Mouse (Mus musculus) embryonic facial prominence, embryonic 12.5 days (tissue): ENCODE measurements at regions not wholly inside any gene's neighbourhood (a gene's known extent, or its start where the extent isn't known, plus 50 kb on each side); places are given as distances from the start of the nearest gene placed in this dataset.

ENCODE experiments used
- ATAC-seq: fragments of 200-750 bp; cut with Nextera tagmentation; 2 replicates; pipeline ENCODE4 v1.8.0; 2017; ENCODE audit not compliant: insufficient number of reproducible peaks, insufficient read depth, low FRiP score, low TSS enrichment
- H3K27ac ChIP-seq: fragments of 300-500 bp; sonication (generic); 2 replicates; pipeline ENCODE4 v1.5.1; 2016; ENCODE audit warnings: mild to moderate bottlenecking
- H3K27me3 ChIP-seq: fragments of 300-500 bp; sonication (generic); 2 replicates; pipeline ENCODE4 v1.6.1; 2016; ENCODE audit warnings: mild to moderate bottlenecking, moderate library complexity
- H3K36me3 ChIP-seq: fragments of 300-500 bp; sonication (generic); 2 replicates; pipeline ENCODE4 v1.6.1; 2016; ENCODE audit warnings: mild to moderate bottlenecking
- H3K4me1 ChIP-seq: fragments of 300-500 bp; sonication (generic); 2 replicates; pipeline ENCODE4 v1.6.1; 2016
- H3K4me2 ChIP-seq: fragments of 300-500 bp; sonication (generic); replicated peaks from 2 replicates; pipeline ENCODE4 v1.6.1; 2016; ENCODE audit warnings: mild to moderate bottlenecking, moderate library complexity
- H3K4me3 ChIP-seq: fragments of 300-500 bp; sonication (generic); 2 replicates; pipeline ENCODE4 v1.5.1; 2016; ENCODE audit warnings: mild to moderate bottlenecking
- H3K9ac ChIP-seq: fragments of 300-500 bp; sonication (generic); 2 replicates; pipeline ENCODE4 v1.6.1; 2016; ENCODE audit warnings: mild to moderate bottlenecking, moderate library complexity
- H3K9me3 ChIP-seq: fragments of 300-500 bp; sonication (generic); 2 replicates; pipeline ENCODE4 v1.6.1; 2016; ENCODE audit warnings: mild to moderate bottlenecking, moderate library complexity
- WGBS: fragments of 180-500 bp; shearing (Covaris S2); methylation state at CpG from one replicate; pipeline ENCODE4 v1.1.7; 2016; 5-methylcytosine and 5-hydroxymethylcytosine counted together

DNA sequence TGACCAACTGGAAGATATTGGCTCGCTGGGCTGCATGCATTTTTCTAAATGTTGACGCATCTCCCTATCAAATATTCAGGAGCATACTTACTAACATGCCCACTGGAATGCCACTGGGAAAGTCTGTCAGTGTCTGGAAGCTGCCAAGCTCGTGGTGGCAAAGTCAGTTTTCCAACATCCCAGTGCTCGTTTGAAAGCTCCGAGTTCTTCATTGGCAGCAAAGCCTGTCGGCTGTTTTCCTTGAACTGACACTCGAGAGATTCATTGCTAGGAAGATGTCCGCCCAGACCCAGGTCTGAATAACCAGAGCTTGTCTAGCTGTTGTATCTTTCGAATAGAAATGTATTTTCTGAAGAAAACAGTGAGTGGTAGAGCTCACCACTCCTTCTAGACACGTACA lies 72.1 kb downstream of the Fam43a start:
- WGBS: 86% methylated on average over 10 of the region's 10 CpGs
- H3K4me3 ChIP-seq: no peak overlapping the region
- H3K4me2 ChIP-seq: no peak overlapping the region

DNA sequence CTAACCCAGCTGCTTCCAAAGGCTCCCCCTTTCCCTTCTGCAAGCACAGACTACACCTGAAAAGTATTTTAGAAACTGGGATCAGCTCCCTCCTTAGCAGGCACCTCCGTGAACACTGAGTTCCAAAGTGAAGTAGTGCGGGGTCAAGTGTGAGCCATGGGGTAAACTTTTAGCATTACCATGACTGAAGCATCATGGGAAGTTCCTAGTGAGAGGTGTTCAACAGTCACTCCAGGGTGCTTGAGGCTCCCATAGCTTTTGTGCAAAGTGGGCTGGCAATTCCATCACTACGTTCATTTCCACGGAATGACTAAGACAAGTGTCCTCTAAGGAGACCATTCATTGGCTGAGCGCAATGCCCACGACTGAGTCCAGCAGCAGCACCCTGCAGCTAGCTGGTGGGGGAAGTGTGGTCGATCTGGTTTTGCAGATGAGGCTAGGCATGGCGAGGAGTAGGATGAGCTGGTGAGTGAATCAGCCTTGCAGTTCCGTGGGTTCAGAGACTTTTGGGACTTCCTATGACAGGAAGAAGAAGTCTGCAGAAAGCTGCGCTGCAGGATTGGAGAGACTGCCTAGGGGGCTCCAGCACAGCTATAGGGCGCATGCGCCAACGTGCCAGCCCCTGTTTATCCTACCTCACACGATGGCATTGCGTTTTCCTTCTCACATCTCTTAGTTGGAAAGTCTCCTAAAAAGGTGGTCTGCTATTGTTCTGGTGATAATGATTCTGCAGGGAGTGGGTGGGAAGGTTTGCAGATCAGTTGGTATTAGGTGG lies 73.4 kb downstream of the Fam43a start:
- no peak overlapping the region for H3K4me3 ChIP-seq
- H3K4me2 ChIP-seq: no peak overlapping the region
- no peak overlapping the region for H3K9ac ChIP-seq
- H3K36me3 ChIP-seq: no peaks in the 10 kb centered on the region
- no peak for ATAC-seq
- 71% methylated on average over 15 of the region's 15 CpGs for WGBS
- no peaks in the 10 kb centered on the region for H3K27me3 ChIP-seq
- H3K4me1 ChIP-seq: no peaks in the 10 kb centered on the region
- H3K9me3 ChIP-seq: no peaks in the 10 kb centered on the region
- H3K27ac ChIP-seq: no peak overlapping the region

More for the DNA sequence above, 72.1 kb downstream of the Fam43a start:
- Histone ChIP-seq H3K27me3 (no peaks in the 10 kb centered on the region), H3K9ac (no peak overlapping the region), H3K36me3 (no peaks in the 10 kb centered on the region), H3K27ac (no peak overlapping the region), H3K9me3 (no peaks in the 10 kb centered on the region), H3K4me1 (no peaks in the 10 kb centered on the region)
- ATAC-seq: no peak

DNA sequence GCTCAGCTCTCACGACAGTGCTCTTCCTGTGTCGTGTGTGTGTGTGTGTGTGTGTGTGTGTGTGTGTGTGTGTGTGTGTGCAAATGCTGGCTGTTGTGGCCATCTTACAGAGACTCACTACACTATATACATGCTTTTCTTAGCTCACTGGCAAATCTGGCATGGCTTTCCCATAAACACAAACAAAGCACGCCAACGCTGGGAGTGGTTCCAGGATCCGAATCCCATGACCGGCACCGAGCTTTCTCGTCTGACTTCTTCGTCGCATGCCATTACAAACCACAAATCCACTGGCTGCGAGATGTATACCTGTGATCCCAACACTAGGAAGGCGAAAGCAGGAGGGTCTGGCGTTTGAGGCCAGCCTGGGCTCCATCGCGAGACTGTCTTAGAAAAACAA lies 74.1 kb downstream of the Fam43a start:
- no peaks in the 10 kb centered on the region for H3K9me3 ChIP-seq
- no peak overlapping the region for H3K4me3 ChIP-seq
- H3K4me1 ChIP-seq: no peaks in the 10 kb centered on the region
- WGBS: 78% methylated on average over 15 of the region's 15 CpGs
- H3K27ac ChIP-seq: no peak overlapping the region
- H3K4me2 ChIP-seq: no peak overlapping the region
- no peak overlapping the region for H3K9ac ChIP-seq
- ATAC-seq: no peak
- H3K27me3 ChIP-seq: no peaks in the 10 kb centered on the region
- no peaks in the 10 kb centered on the region for H3K36me3 ChIP-seq

DNA sequence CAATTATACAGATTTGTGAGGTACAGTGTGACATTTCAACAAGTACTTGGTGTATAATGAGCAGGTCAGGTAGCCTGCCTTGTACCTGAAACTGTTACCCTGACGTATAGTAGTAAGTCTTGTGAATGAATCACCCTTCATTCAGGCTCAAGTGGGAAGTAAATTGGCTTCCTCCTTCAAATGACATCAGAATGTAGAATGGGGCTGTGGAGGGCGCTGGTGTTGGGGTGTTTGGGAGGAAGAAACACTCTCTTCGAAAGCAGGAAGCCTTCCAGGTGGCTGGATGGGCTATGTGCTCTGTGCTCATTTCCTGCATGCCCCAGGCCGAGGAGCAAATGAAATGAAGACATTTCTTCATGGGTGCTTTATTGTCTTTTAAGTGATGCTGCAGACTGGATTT lies 76.3 kb downstream of the Fam43a start:
- H3K27ac ChIP-seq: no peak overlapping the region
- no peak overlapping the region for H3K4me2 ChIP-seq
- H3K9me3 ChIP-seq: no peaks in the 10 kb centered on the region
- no peak for ATAC-seq
- no peaks in the 10 kb centered on the region for H3K27me3 ChIP-seq
- no peaks in the 10 kb centered on the region for H3K4me1 ChIP-seq
- H3K4me3 ChIP-seq: no peak overlapping the region
- no peaks in the 10 kb centered on the region for H3K36me3 ChIP-seq
- 60% methylated on average over 4 of the region's 4 CpGs for WGBS
- H3K9ac ChIP-seq: no peak overlapping the region

DNA sequence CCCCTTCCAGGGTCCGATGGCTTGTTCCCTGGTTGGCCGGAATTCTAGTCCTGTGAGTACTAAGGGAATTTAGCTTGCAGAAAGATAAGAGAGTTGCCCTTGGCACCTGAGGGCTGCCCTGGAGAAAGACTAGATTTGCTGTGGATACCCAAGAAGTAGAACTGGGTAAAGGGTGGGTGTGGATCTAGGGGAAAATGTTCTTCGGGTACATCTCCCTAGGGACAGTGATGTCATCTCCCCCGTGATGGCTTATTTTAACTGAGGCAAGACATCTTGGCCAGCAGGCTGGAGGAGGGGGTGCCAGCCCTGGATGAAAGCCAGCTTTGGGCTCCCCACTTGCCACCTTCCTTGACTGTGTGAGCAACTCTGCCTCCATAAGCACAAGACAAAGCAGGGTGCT lies 77.5 kb downstream of the Fam43a start:
- Histone ChIP-seq H3K9me3 (no peaks in the 10 kb centered on the region), H3K27ac (no peak overlapping the region)
- 83% methylated on average over 4 of the region's 4 CpGs for WGBS

DNA sequence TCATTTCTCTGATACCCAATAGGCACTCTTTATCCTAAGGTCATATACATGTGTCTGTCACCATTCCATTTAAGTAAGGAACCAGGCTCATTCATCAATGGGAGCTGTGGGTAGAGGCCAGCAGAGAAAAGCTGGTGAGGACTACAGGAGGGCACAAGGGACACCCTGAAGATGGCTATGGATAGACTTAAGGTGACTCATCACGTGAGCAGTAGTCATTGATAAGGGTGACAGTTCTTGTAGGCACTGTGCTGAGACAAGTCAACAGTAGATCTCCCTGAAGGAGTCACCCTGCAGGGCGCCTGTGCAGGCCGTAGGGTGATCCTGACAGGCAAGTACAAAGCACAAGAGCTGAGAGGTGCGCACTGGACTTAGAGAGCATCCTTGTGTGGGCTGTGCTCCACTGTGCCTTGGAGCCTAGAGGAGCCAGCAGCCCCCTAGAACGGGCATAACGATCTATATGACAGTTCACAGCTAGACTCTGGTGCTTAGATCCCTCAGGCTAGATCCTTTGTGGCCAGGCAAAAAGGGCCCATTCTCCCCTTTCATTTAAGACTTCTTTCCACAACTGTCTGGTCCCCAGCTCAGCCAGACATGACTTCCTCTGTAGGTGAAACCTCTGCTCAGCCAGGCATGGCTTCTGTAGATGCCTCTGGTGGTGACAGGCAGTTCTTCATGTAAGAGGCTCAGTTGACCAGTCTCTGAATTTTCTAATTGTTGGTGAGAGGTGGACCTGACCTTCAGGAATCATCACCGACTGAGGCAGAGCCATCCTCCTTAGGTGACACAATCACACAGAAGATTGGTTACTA lies 78.6 kb downstream of the Fam43a start:
- no peaks in the 10 kb centered on the region for H3K27me3 ChIP-seq
- no peak overlapping the region for H3K27ac ChIP-seq
- no peak overlapping the region for H3K9ac ChIP-seq
- H3K4me1 ChIP-seq: no peaks in the 10 kb centered on the region
- no peaks in the 10 kb centered on the region for H3K9me3 ChIP-seq
- no peak overlapping the region for H3K4me3 ChIP-seq
- WGBS: 75% methylated on average over 7 of the region's 7 CpGs
- no peak overlapping the region for H3K4me2 ChIP-seq
- H3K36me3 ChIP-seq: no peaks in the 10 kb centered on the region
- ATAC-seq: no peak

More for the DNA sequence above, 77.5 kb downstream of the Fam43a start:
- no peak overlapping the region for H3K4me2 ChIP-seq
- H3K4me1 ChIP-seq: no peaks in the 10 kb centered on the region
- no peak overlapping the region for H3K9ac ChIP-seq
- no peak overlapping the region for H3K4me3 ChIP-seq
- H3K36me3 ChIP-seq: no peaks in the 10 kb centered on the region
- no peak for ATAC-seq
- no peaks in the 10 kb centered on the region for H3K27me3 ChIP-seq

DNA sequence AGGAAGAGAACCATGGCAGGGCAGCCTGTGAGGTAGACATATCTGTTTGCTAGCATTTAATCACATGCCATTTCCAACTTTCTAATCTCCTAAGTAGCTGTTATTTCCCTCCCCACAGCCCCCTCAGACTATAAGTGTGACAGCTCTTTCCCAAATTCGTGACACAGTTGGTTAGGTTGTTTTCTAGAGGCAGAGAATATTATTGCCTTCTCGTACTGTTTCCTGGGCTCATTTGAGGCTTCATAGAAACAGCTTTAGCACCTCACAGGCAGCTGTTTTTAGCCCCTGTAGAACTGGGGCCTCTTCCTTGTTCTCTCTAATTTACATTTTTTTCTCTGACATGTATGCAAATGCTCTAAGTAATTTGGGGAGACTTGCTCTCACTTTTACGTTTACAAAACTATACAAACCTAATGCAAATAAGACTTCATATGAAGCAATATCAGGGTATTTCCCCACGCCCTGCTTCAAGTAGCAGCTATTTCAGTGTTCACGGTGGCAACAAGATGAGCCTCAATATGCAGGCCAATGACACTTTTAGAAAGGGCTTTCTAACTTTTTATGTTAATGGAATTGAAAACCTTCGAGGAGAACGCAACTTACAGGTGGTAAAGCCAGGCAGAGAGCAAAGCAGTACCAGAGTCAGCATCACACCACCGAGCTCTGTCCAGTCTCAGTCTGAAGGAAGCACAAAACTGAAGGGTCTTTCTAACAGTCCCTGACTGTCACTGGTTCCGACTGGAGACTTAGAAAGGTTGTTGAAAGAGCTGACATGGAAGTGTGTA lies 79.4 kb downstream of the Fam43a start:
- Histone ChIP-seq H3K4me1 (no peaks in the 10 kb centered on the region), H3K9me3 (no peaks in the 10 kb centered on the region), H3K4me2 (no peak overlapping the region), H3K27me3 (no peaks in the 10 kb centered on the region), H3K9ac (no peak overlapping the region), H3K4me3 (no peak overlapping the region), H3K27ac (no peak overlapping the region), H3K36me3 (no peaks in the 10 kb centered on the region)
- whole genome bisulfite sequencing: 84% methylated on average over 9 of the region's 9 CpGs
- no peak for ATAC-seq

DNA sequence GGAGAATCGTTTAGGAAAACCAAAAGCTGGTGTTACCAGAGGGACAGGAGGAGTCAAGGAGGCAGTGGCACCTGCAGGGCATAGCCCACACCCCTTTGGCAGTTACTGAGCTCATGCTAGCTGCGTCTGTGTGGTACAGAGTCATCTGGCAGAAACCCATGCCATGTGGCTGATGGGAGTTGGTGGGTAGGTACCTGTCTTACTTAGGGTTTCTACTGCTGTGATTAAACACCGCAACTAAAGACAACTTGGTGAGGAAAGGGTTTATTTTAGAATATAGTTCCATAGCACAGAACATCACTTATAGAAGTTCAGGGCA lies 79.9 kb downstream of the Fam43a start:
- no peak for ATAC-seq
- no peaks in the 10 kb centered on the region for H3K36me3 ChIP-seq
- H3K27me3 ChIP-seq: no peaks in the 10 kb centered on the region
- no peak overlapping the region for H3K27ac ChIP-seq
- H3K9me3 ChIP-seq: no peaks in the 10 kb centered on the region
- H3K4me3 ChIP-seq: no peak overlapping the region
- no peak overlapping the region for H3K4me2 ChIP-seq
- WGBS: 88% methylated on average over 3 of the region's 3 CpGs
- H3K4me1 ChIP-seq: no peaks in the 10 kb centered on the region
- no peak overlapping the region for H3K9ac ChIP-seq

DNA sequence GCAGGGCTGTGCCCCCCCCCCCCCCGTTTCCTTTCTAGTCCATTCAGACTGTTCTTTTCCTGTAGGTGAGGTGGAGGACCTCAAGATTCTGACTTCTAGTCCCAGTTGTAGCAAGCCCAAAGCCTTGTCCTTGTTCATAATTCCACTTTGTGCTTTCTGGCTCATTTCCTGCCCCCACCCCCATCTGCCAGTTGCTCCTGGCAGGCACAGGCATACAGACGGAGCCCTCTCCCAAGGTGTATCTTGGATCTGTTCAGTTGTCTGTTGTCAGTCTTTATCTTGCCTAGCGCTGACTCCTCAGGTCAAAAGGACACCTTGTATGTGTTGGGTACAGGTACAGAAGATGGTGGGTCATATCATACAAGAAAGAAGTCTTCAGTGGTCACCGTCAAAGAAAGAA lies 81.9 kb downstream of the Fam43a start:
- no peaks in the 10 kb centered on the region for H3K9me3 ChIP-seq
- no peak overlapping the region for H3K9ac ChIP-seq
- no peak overlapping the region for H3K4me2 ChIP-seq
- no peak overlapping the region for H3K27ac ChIP-seq
- H3K27me3 ChIP-seq: no peaks in the 10 kb centered on the region
- 77% methylated on average over 4 of the region's 4 CpGs for WGBS
- no peaks in the 10 kb centered on the region for H3K4me1 ChIP-seq
- ATAC-seq: no peak
- H3K36me3 ChIP-seq: no peaks in the 10 kb centered on the region
- H3K4me3 ChIP-seq: no peak overlapping the region

DNA sequence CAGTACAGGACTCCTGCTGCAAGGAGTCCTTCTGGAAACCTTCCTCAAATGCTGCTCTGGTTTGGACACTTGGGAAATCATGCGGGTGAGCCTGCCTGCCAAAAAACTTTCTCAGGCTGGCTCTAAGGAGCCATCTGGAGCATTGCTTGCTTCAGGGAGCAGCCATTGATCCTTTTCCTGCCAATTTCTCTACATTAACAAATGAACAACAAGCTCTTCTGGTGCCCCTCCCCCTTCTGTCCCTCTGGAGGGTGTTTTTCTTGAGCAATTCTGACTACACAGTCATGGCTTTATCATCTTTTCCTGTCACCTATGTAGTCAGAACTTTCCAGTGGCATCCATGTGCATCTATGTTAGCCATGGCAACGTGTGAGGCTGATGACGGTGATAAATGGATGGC lies 84.5 kb downstream of the Fam43a start:
- 92% methylated on average over 3 of the region's 3 CpGs for WGBS
- Histone ChIP-seq H3K9ac (no peak overlapping the region), H3K4me1 (no peaks in the 10 kb centered on the region), H3K27me3 (no peaks in the 10 kb centered on the region), H3K27ac (no peak overlapping the region), H3K36me3 (no peaks in the 10 kb centered on the region), H3K9me3 (no peaks in the 10 kb centered on the region), H3K4me2 (no peak overlapping the region), H3K4me3 (no peak overlapping the region)
- no peak for ATAC-seq

DNA sequence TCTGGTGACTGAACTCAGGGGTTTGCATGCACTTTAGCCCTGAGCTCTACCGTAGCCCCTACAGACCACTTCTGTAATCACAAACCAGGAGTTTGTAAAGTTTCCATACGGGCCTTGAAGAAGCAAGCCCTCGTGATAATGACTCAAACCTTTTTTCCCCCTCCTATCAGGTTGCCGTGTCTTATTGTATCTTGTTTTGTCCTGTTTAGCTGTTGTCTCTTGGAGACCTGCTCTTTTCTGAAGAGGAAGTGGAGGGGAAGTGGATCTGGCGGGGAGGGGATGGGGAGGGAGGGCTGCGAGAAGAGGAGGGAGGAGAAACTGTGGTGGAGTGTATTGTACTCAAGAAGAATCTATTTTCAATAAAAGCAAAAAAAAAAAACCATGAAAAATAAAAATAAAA lies 87.0 kb downstream of the Fam43a start:
- Histone ChIP-seq H3K27me3 (no peaks in the 10 kb centered on the region), H3K4me1 (no peaks in the 10 kb centered on the region), H3K9me3 (no peaks in the 10 kb centered on the region), H3K36me3 (no peaks in the 10 kb centered on the region), H3K9ac (no peak overlapping the region), H3K4me2 (no peak overlapping the region), H3K27ac (no peak overlapping the region), H3K4me3 (no peak overlapping the region)
- 69% methylated on average over 6 of the region's 6 CpGs for WGBS
- ATAC-seq: no peak

DNA sequence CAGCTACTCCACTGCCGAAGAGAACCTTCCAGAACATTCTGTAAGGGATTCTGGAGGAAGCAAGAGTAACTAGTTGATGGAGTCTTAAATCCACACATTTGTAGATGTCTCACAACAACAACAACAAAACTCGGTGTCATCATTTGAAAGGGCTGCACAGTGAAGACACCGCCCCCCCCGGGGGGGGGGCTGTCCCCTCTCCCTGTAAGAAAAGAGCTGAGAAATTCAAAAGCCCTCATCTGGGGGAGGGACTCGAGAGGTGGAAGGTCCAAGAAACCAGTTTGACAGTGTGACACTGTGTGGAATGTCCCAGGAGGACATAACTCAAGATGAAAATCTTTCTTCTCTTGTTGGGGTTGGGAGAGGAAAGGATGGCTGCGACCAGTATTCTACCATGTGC lies 87.7 kb downstream of the Fam43a start:
- 87% methylated on average over 6 of the region's 6 CpGs for WGBS
- Histone ChIP-seq H3K27ac (no peak overlapping the region), H3K9ac (no peak overlapping the region), H3K4me1 (no peaks in the 10 kb centered on the region), H3K9me3 (no peaks in the 10 kb centered on the region), H3K4me3 (no peak overlapping the region), H3K36me3 (no peaks in the 10 kb centered on the region), H3K27me3 (no peaks in the 10 kb centered on the region), H3K4me2 (no peak overlapping the region)
- ATAC-seq: no peak
